Mouse (Mus musculus) lung, postnatal 0 days (tissue): Measurements from ENCODE around the gene Lcn12.

ENCODE experiments used
- CTCF ChIP-seq: IDR thresholded peaks from 2 replicates; pipeline ENCODE4 v1.5.1; 2016; ENCODE audit warnings: antibody characterized with exemption, mild to moderate bottlenecking
- EP300 ChIP-seq: IDR thresholded peaks from 2 replicates; pipeline ENCODE4 v1.6.1; 2016; ENCODE audit warnings: antibody characterized with exemption, mild to moderate bottlenecking, control low read depth

- TF ChIP-seq EP300 (no peak), CTCF (no peak)
These were observed 21.2 kb downstream of the Lcn12 start for GRCm38 (mm10) chr2:25472550-25472949.
